Mouse (Mus musculus): ENCODE results near the gene Klrb1f. TPM values are rescaled to one million over a fixed set of nuclear protein-coding genes. Genes with fewer than 3 reads are reported as not detected.

Gene Klrb1f
- polyA plus RNA-seq, 1 experiment, result not detected

DNA sequence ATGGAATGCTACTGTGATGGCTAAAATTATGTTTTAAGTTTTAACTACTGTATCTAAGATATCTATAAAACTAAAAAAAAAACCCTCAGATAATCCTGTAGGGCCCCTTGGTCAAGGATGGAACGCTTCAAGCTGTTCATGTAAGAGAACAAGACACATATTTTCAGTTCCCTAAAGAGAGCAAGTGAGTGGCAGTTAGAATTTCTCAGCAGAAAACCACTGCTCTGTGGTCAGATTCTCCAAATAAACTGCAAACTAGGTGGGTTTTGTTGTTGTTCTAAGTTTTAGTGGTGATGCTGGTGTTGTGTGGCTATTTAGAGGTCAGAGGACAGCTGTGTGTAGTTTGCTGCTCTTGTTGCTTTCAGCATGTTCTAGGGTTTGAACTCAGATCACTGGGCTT is 31.3 kb upstream of the Klrb1f start:
- H3K4me1 ChIP-seq (ENCODE audit: control insufficient read depth, insufficient read depth, low read length), result no peaks in the 10 kb centered on the region
- H3K4me3 ChIP-seq (ENCODE audit: insufficient read depth, low read length), result no peak overlapping the region
- no peak overlapping the region for H3K27ac ChIP-seq (ENCODE audit: insufficient read depth, low read length)
- TF ChIP-seq CTCF (IDR thresholded peaks at IDR 0.05; ENCODE audit: borderline replicate concordance, insufficient read depth, low read length), result no peak

DNA sequence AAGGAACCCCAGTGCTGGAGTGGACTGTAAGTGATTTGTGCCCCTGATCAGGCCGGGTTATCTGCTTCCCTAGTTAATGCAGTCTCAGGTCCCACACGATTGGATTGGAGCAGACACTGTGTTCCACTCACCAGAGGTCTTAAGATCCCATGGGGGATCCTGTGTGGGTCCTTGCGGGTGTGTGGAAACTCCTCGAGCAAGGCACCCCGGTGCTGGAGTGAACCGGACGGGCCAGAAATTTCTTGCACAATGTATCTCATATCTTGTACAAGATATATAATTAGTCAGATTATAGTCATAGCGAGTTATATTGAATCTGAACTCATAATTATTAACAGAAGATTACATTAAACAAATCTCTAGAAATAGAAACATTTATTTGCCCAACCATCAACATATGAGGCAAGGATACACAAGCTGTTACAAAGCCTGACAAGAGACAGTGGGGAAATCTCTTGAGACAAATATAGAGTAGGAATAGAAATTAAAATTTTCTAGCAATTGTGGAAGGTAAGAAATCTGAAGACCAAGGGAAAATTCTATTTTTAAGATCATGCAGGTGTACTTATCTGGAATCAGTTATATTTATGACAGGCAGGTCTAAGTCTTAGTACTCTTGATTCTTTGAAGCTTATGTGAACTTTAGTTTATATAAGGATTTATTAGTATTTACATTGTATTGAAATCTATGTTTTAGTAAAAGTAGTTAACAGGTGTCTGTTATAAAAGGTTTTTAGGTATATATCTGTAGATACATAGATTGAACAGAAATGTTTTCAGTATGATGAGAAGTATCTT is 18.1 kb upstream of the Klrb1f start:
- H3K4me3 ChIP-seq (ENCODE audit: insufficient read depth, low read length), result no peak overlapping the region
- TF ChIP-seq CTCF (IDR thresholded peaks at IDR 0.05; ENCODE audit: borderline replicate concordance, insufficient read depth, low read length) (no peak), POLR2A (IDR thresholded peaks at IDR 0.05; ENCODE audit: low read depth, low read length) (no peak)
- no peaks in the 10 kb centered on the region for H3K4me1 ChIP-seq (ENCODE audit: control insufficient read depth, insufficient read depth, low read length)
- H3K27ac ChIP-seq (ENCODE audit: insufficient read depth, low read length), result no peak overlapping the region

- no peak overlapping the region for H3K27ac ChIP-seq (ENCODE audit: insufficient read depth, low read length)
- no peak overlapping the region for H3K4me3 ChIP-seq (ENCODE audit: insufficient read depth, low read length)
- no peaks in the 10 kb centered on the region for H3K4me1 ChIP-seq (ENCODE audit: control insufficient read depth, insufficient read depth, low read length)
- TF ChIP-seq POLR2A (IDR thresholded peaks at IDR 0.05; ENCODE audit: low read depth, low read length) (no peak), CTCF (IDR thresholded peaks at IDR 0.05; ENCODE audit: borderline replicate concordance, insufficient read depth, low read length) (no peak)
Measured at GRCm38 (mm10) chr6:129030175-129030824, 15.4 kb upstream of the Klrb1f start.

DNA sequence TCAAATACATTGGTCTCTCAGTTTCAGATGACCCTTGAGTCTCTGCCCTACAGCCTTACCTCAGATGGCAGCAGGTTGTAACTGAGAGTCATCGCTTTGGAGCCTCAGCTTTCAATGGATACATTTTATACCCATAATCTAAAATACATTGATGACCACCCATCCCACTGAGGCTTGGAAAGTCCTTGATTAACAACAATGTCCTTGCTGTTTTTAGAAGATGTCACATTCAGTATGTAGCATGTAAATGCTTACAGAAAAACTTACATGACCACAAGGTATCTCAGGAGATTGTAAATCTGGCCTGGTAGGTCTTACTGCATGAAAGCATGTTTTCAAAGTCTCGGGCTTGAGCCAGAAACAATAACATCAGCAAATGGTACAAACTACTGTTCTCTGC is 14.7 kb upstream of the Klrb1f start:
- Histone ChIP-seq H3K27ac (ENCODE audit: insufficient read depth, low read length) (no peak overlapping the region), H3K4me1 (ENCODE audit: control insufficient read depth, insufficient read depth, low read length) (no peaks in the 10 kb centered on the region), H3K4me3 (ENCODE audit: insufficient read depth, low read length) (no peak overlapping the region)
- TF ChIP-seq POLR2A (IDR thresholded peaks at IDR 0.05; ENCODE audit: low read depth, low read length), result no peak
- TF ChIP-seq CTCF (IDR thresholded peaks at IDR 0.05; ENCODE audit: borderline replicate concordance, insufficient read depth, low read length), result no peak

- no peaks in the 10 kb centered on the region for H3K4me1 ChIP-seq (ENCODE audit: control insufficient read depth, insufficient read depth, low read length)
- TF ChIP-seq POLR2A (IDR thresholded peaks at IDR 0.05; ENCODE audit: low read depth, low read length) (no peak), CTCF (IDR thresholded peaks at IDR 0.05; ENCODE audit: borderline replicate concordance, insufficient read depth, low read length) (no peak)
- H3K4me3 ChIP-seq (ENCODE audit: insufficient read depth, low read length), result no peak overlapping the region
- no peak overlapping the region for H3K27ac ChIP-seq (ENCODE audit: insufficient read depth, low read length)
Measured at GRCm38 (mm10) chr6:129033397-129033796, 12.3 kb upstream of the Klrb1f start.

DNA sequence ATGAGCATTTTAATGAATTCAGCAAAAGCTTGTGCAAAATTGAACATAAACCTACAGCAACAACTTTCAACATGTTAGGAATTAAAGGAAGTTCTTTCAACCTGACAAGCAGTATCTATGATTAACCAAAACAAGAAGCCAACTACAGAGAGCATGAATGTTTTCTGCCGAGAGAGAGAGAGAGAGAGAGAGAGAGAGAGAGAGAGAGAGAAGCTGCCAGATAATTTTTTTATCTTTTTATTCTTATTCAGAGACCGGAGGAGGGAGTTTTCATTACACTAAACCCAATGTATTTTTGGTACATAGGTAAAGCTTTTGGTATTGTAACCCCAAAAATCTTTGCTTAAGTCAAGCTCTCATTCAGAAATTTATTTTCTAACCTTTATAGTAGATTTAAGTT is 10.7 kb upstream of the Klrb1f start:
- no peak for TF ChIP-seq CTCF (IDR thresholded peaks at IDR 0.05; ENCODE audit: borderline replicate concordance, insufficient read depth, low read length)
- no peak for TF ChIP-seq POLR2A (IDR thresholded peaks at IDR 0.05; ENCODE audit: low read depth, low read length)
- no peak overlapping the region for H3K4me3 ChIP-seq (ENCODE audit: insufficient read depth, low read length)
- H3K4me1 ChIP-seq (ENCODE audit: control insufficient read depth, insufficient read depth, low read length), result no peaks in the 10 kb centered on the region
- H3K27ac ChIP-seq (ENCODE audit: insufficient read depth, low read length), result no peak overlapping the region

DNA sequence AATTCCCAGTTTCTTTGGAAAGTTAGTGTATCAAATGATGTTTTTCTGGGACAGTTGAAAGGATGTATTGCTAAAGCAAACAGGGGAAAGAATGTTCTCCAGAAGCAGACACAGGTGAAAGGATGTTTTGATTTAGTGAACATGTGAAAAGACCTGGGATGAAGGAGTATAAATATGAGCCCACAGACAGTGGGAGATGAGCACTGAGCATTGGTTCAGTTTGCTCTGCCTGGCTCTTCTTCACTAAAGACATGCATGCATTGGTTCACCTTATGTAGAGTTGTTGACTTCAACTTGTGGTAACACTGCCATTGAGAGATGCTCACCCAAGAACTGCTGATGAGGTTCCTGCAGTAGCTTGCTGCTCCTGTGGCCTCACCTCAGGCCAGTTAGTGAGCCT is 9.4 kb upstream of the Klrb1f start:
- Histone ChIP-seq H3K4me3 (ENCODE audit: insufficient read depth, low read length) (no peak overlapping the region), H3K27ac (ENCODE audit: insufficient read depth, low read length) (no peak overlapping the region), H3K4me1 (ENCODE audit: control insufficient read depth, insufficient read depth, low read length) (no peaks in the 10 kb centered on the region)
- no peak for TF ChIP-seq CTCF (IDR thresholded peaks at IDR 0.05; ENCODE audit: borderline replicate concordance, insufficient read depth, low read length)
- TF ChIP-seq POLR2A (IDR thresholded peaks at IDR 0.05; ENCODE audit: low read depth, low read length), result no peak

GRCm38 (mm10) chr6:129036890-129037463 is 8.7 kb upstream of the Klrb1f start:
- no peaks in the 10 kb centered on the region for H3K4me1 ChIP-seq (ENCODE audit: control insufficient read depth, insufficient read depth, low read length)
- TF ChIP-seq POLR2A (IDR thresholded peaks at IDR 0.05; ENCODE audit: low read depth, low read length), result no peak
- H3K4me3 ChIP-seq (ENCODE audit: insufficient read depth, low read length), result no peak overlapping the region
- no peak overlapping the region for H3K27ac ChIP-seq (ENCODE audit: insufficient read depth, low read length)

- H3K4me1 ChIP-seq (ENCODE audit: control insufficient read depth, insufficient read depth, low read length), result no peaks in the 10 kb centered on the region
- TF ChIP-seq POLR2A (IDR thresholded peaks at IDR 0.05; ENCODE audit: low read depth, low read length) (no peak), CTCF (IDR thresholded peaks at IDR 0.05; ENCODE audit: borderline replicate concordance, insufficient read depth, low read length) (no peak)
Measured at GRCm38 (mm10) chr6:129041470-129041869, 4.2 kb upstream of the Klrb1f start.

DNA sequence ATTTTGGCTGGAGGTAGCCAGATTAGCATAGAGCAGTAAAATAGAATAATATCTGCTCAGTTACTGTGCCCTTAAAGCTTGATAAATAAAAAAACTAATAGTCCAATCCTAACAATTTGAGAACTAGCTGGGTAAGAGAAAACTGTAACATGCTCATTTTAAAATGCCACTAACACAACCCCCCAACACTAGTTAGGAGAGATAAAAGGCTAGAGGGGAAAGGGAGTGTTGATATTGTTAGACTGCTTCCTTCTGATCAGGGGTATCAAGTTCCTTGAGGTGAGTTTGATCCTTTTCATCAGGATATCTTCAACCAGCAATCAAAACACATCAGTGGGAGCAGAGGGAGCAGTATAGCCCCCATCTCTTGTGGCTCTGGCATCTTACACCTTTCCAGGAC is 3.2 kb upstream of the Klrb1f start:
- H3K4me1 ChIP-seq (ENCODE audit: control insufficient read depth, insufficient read depth, low read length), result no peaks in the 10 kb centered on the region
- no peak overlapping the region for H3K27ac ChIP-seq (ENCODE audit: insufficient read depth, low read length)
- TF ChIP-seq CTCF (IDR thresholded peaks at IDR 0.05; ENCODE audit: borderline replicate concordance, insufficient read depth, low read length), result no peak
- no peak for TF ChIP-seq POLR2A (IDR thresholded peaks at IDR 0.05; ENCODE audit: low read depth, low read length)
- H3K4me3 ChIP-seq (ENCODE audit: insufficient read depth, low read length), result no peak overlapping the region

More at GRCm38 (mm10) chr6:129041470-129041869, 4.2 kb upstream of the Klrb1f start:
- Histone ChIP-seq H3K4me3 (ENCODE audit: insufficient read depth, low read length) (no peak overlapping the region), H3K27ac (ENCODE audit: insufficient read depth, low read length) (no peak overlapping the region)
